Mouse (Mus musculus) kidney, embryonic 14.5 days (tissue): ENCODE results near the gene Olfr1396. TPM values are rescaled to one million over a fixed set of nuclear protein-coding genes. Genes with fewer than 3 reads are reported as not detected.

ENCODE experiments used
- ATAC-seq: fragments of 200-750 bp; cut with Nextera tagmentation; 2 replicates; pipeline ENCODE4 v1.8.0; 2017; ENCODE audit warnings: moderate number of reproducible peaks, mild to moderate bottlenecking, moderate TSS enrichment, moderate library complexity; ENCODE audit not compliant: low FRiP score, low TSS enrichment
- H3K27ac ChIP-seq: fragments of 300-500 bp; sonication (generic); 2 replicates; pipeline ENCODE4 v1.5.1; 2014; ENCODE audit warnings: low read depth, mild to moderate bottlenecking, low read length, moderate library complexity, mixed read lengths
- H3K27me3 ChIP-seq: fragments of 300-500 bp; sonication (generic); 2 replicates; pipeline ENCODE4 v1.6.1; 2014; ENCODE audit warnings: mild to moderate bottlenecking, low read length; ENCODE audit not compliant: control insufficient read depth, insufficient read depth
- H3K36me3 ChIP-seq: fragments of 300-500 bp; sonication (generic); 2 replicates; pipeline ENCODE4 v1.6.1; 2014; ENCODE audit warnings: low read length, mixed read lengths; ENCODE audit not compliant: control insufficient read depth, insufficient read depth
- H3K4me1 ChIP-seq: fragments of 300-500 bp; sonication (generic); 2 replicates; pipeline ENCODE4 v1.6.1; 2014; ENCODE audit warnings: low read length, mixed read lengths; ENCODE audit not compliant: control insufficient read depth, insufficient read depth
- H3K4me2 ChIP-seq: fragments of 300-500 bp; sonication (generic); replicated peaks from 2 replicates; pipeline ENCODE4 v1.6.1; 2014; ENCODE audit warnings: low read depth, mild to moderate bottlenecking, low read length
- H3K4me3 ChIP-seq: fragments of 300-500 bp; sonication (generic); 2 replicates; pipeline ENCODE4 v1.5.1; 2014; ENCODE audit warnings: mild to moderate bottlenecking, low read length
- H3K9ac ChIP-seq: fragments of 300-500 bp; sonication (generic); 2 replicates; pipeline ENCODE4 v1.6.1; 2014; ENCODE audit warnings: low read depth, mild to moderate bottlenecking, low read length, moderate library complexity
- H3K9me3 ChIP-seq: fragments of 300-500 bp; sonication (generic); 2 replicates; pipeline ENCODE4 v1.6.1; 2016; ENCODE audit warnings: low read length; ENCODE audit not compliant: control insufficient read depth
- WGBS: fragments of 180-500 bp; shearing (Covaris S2); extraction: QIAGEN DNeasy Blood & Tissue Kit; methylation state at CpG from one replicate; pipeline ENCODE4 v1.1.7; 2014; 5-methylcytosine and 5-hydroxymethylcytosine counted together
- polyA plus RNA-seq: library from polyadenylated mRNA; unstranded; fragments of >200 nt; fragmentation: Nextera tagmentation; extraction: Ambion mirVana; gene quantifications from 2 replicates; pipeline ENCODE4 v1.2.1, GENCODE M21; 2014

Gene Olfr1396
- not detected in 2 replicates for polyA plus RNA-seq

- ATAC-seq: no peak
- Histone ChIP-seq H3K4me2 (no peak within 1 kb of the TSS), H3K9me3 (no peaks in the 10 kb centered on the region), H3K4me1 (no peaks in the 10 kb centered on the region), H3K27ac (no peak within 1 kb of the TSS), H3K36me3 (no peaks in the 10 kb centered on the region), H3K4me3 (no peak within 1 kb of the TSS), H3K27me3 (no peaks in the 10 kb centered on the region), H3K9ac (no peak within 1 kb of the TSS)
Observed at GRCm38 (mm10) chr11:49114774-49115173, at the start of gene Olfr1396. TSS of gene Olfr1396 (minus strand) at chr11:49114874.

- ATAC-seq: no peak
Observed at GRCm38 (mm10) chr11:49156821-49157814, 42.4 kb upstream of the Olfr1396 start.

GRCm38 (mm10) chr11:49154077-49154476 lies 39.4 kb upstream of the Olfr1396 start, which contains the start of gene Olfr1394:
TSS of gene Olfr1394 (plus strand) at chr11:49154377.
- Histone ChIP-seq H3K27me3 (no peaks in the 10 kb centered on the region), H3K27ac (no peak within 1 kb of the TSS), H3K4me3 (no peak within 1 kb of the TSS), H3K9me3 (no peaks in the 10 kb centered on the region), H3K36me3 (no peaks in the 10 kb centered on the region), H3K4me2 (no peak within 1 kb of the TSS), H3K4me1 (no peaks in the 10 kb centered on the region), H3K9ac (no peak within 1 kb of the TSS)
- 87% methylated on average over 1 of the region's 1 CpGs for WGBS
- ATAC-seq: no peak

More at GRCm38 (mm10) chr11:49156821-49157814, 42.4 kb upstream of the Olfr1396 start:
- H3K36me3 ChIP-seq: no peaks in the 10 kb centered on the region
- H3K9me3 ChIP-seq: no peaks in the 10 kb centered on the region
- H3K4me3 ChIP-seq: no peak overlapping the region
- no peaks in the 10 kb centered on the region for H3K4me1 ChIP-seq
- H3K4me2 ChIP-seq: no peak overlapping the region
- no peak overlapping the region for H3K9ac ChIP-seq
- no peak overlapping the region for H3K27ac ChIP-seq
- WGBS: 93% methylated on average over 2 of the region's 2 CpGs
- H3K27me3 ChIP-seq: no peaks in the 10 kb centered on the region

GRCm38 (mm10) chr11:49141974-49142373 lies 27.3 kb upstream of the Olfr1396 start, which contains the start of gene Olfr1395:
TSS of gene Olfr1395 (plus strand) at chr11:49142274.
- no peak within 1 kb of the TSS for H3K27ac ChIP-seq
- no peaks in the 10 kb centered on the region for H3K36me3 ChIP-seq
- no peak within 1 kb of the TSS for H3K9ac ChIP-seq
- H3K4me2 ChIP-seq: no peak within 1 kb of the TSS
- no peaks in the 10 kb centered on the region for H3K9me3 ChIP-seq
- H3K4me1 ChIP-seq: no peaks in the 10 kb centered on the region
- ATAC-seq: no peak
- no peaks in the 10 kb centered on the region for H3K27me3 ChIP-seq
- H3K4me3 ChIP-seq: no peak within 1 kb of the TSS
- WGBS: 91% methylated on average over 6 of the region's 6 CpGs

GRCm38 (mm10) chr11:49124169-49124568 lies 9.5 kb upstream of the Olfr1396 start:
- no peak overlapping the region for H3K27ac ChIP-seq
- H3K36me3 ChIP-seq: no peaks in the 10 kb centered on the region
- no peak overlapping the region for H3K9ac ChIP-seq
- H3K9me3 ChIP-seq: no peaks in the 10 kb centered on the region
- no peaks in the 10 kb centered on the region for H3K4me1 ChIP-seq
- WGBS: 90% methylated on average over 2 of the region's 2 CpGs
- H3K4me3 ChIP-seq: no peak overlapping the region
- no peaks in the 10 kb centered on the region for H3K27me3 ChIP-seq
- ATAC-seq: no peak
- no peak overlapping the region for H3K4me2 ChIP-seq

GRCm38 (mm10) chr11:49119635-49120034 lies 5.0 kb upstream of the Olfr1396 start:
- Histone ChIP-seq H3K4me2 (no peak overlapping the region), H3K27me3 (no peaks in the 10 kb centered on the region), H3K4me3 (no peak overlapping the region), H3K9me3 (no peaks in the 10 kb centered on the region), H3K9ac (no peak overlapping the region), H3K27ac (no peak overlapping the region), H3K36me3 (no peaks in the 10 kb centered on the region), H3K4me1 (no peaks in the 10 kb centered on the region)
- WGBS: 84% methylated on average over 3 of the region's 3 CpGs
- no peak for ATAC-seq

- H3K4me3 ChIP-seq: no peak overlapping the region
- H3K36me3 ChIP-seq: no peaks in the 10 kb centered on the region
- no peak overlapping the region for H3K4me2 ChIP-seq
- WGBS: 69% methylated on average over 2 of the region's 2 CpGs
- H3K27me3 ChIP-seq: no peaks in the 10 kb centered on the region
- ATAC-seq: no peak
- H3K27ac ChIP-seq: no peak overlapping the region
- H3K9ac ChIP-seq: no peak overlapping the region
- no peaks in the 10 kb centered on the region for H3K4me1 ChIP-seq
- H3K9me3 ChIP-seq: no peaks in the 10 kb centered on the region
Observed at GRCm38 (mm10) chr11:49114158-49114557, 516 bp downstream of the Olfr1396 start.

GRCm38 (mm10) chr11:49112624-49113219 lies 2.0 kb downstream of the Olfr1396 start:
- no peak overlapping the region for H3K4me3 ChIP-seq
- no peaks in the 10 kb centered on the region for H3K27me3 ChIP-seq
- WGBS: 81% methylated on average over 6 of the region's 6 CpGs
- ATAC-seq: no peak
- H3K27ac ChIP-seq: no peak overlapping the region
- no peaks in the 10 kb centered on the region for H3K36me3 ChIP-seq
- no peaks in the 10 kb centered on the region for H3K9me3 ChIP-seq
- H3K4me2 ChIP-seq: no peak overlapping the region
- no peaks in the 10 kb centered on the region for H3K4me1 ChIP-seq
- no peak overlapping the region for H3K9ac ChIP-seq

DNA sequence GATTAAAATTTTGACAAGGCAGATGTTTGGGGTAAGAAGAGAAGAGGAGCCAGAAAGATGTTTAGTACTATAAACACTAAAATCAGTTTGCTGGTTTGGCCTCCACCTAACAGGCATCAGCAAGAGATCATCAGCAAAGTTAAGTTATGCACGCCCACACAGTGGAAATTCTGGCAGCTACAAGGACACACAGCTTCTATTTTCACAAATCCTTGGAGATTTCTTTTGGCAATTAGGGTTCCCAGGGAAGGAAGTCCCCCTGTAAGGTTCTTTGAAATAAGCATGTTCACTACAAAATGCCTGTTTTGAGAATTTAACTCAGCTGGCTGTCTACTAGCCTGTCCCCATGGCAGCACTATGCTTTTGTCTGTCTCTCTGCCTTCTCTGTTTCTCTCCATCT lies 3.7 kb downstream of the Olfr1396 start:
- no peaks in the 10 kb centered on the region for H3K27me3 ChIP-seq
- ATAC-seq: no peak
- no peak overlapping the region for H3K4me3 ChIP-seq
- 60% methylated on average over 1 of the region's 1 CpGs for WGBS
- H3K9ac ChIP-seq: no peak overlapping the region
- no peak overlapping the region for H3K27ac ChIP-seq
- no peaks in the 10 kb centered on the region for H3K4me1 ChIP-seq
- no peaks in the 10 kb centered on the region for H3K9me3 ChIP-seq
- H3K4me2 ChIP-seq: no peak overlapping the region
- H3K36me3 ChIP-seq: no peaks in the 10 kb centered on the region
